Mouse (Mus musculus) cerebellum, adult 2 months (tissue): ENCODE data around the gene Irf3. TPM values are rescaled to one million over a fixed set of nuclear protein-coding genes. Genes with fewer than 3 reads are reported as not detected.

Experiments
- DNase-seq, 2 experiments: peaks; one replicate each; pipeline ENCODE4 v3.0.0; 2021
- H3K27ac ChIP-seq: fragments of 200-500 bp; 2 replicates; pipeline ENCODE4 v1.5.1; 2012; ENCODE audit warnings: low read length, control low read depth, inconsistent platforms; ENCODE audit not compliant: insufficient read depth
- H3K27me3 ChIP-seq: fragments of 200-500 bp; 2 replicates; pipeline ENCODE4 v1.6.1; 2012; ENCODE audit warnings: inconsistent platforms, mild to moderate bottlenecking, low read length, moderate library complexity; ENCODE audit not compliant: control insufficient read depth, insufficient read depth
- H3K4me1 ChIP-seq: fragments of 200-500 bp; 2 replicates; pipeline ENCODE4 v1.6.1; 2011; ENCODE audit warnings: low read length; ENCODE audit not compliant: control insufficient read depth, insufficient read depth
- H3K4me3 ChIP-seq: fragments of 200-500 bp; replicated peaks from 2 replicates; pipeline ENCODE3; 2011; ENCODE audit warnings: mild to moderate bottlenecking, low read depth, low read length, control low read depth; ENCODE audit not compliant: insufficient read depth
- CTCF ChIP-seq: fragments of 200-500 bp; IDR thresholded peaks from 2 replicates; pipeline ENCODE4 v1.5.1; 2011; ENCODE audit warnings: low read depth, mild to moderate bottlenecking, control low read depth, low read length, moderate library complexity, borderline replicate concordance; ENCODE audit not compliant: insufficient read depth
- POLR2A ChIP-seq: fragments of 200-500 bp; IDR thresholded peaks from 2 replicates; pipeline ENCODE4 v1.6.1; 2011; ENCODE audit warnings: low read length, control low read depth, borderline replicate concordance; ENCODE audit not compliant: insufficient read depth
- WGBS: fragments of 180-500 bp; shearing (Covaris S2); methylation state at CpG from one replicate; pipeline ENCODE4 v1.1.7; 2018; 5-methylcytosine and 5-hydroxymethylcytosine counted together
- polyA plus RNA-seq: library from polyadenylated mRNA; depleted of rRNA; stranded (reverse); fragments of >200 nt; gene quantifications from 2 replicates; pipeline ENCODE4 v1.2.3, GENCODE M21; 2012

The Irf3 gene
- polyA plus RNA-seq, 1 experiment, result 126 TPM

GRCm38 (mm10) chr7:44975117-44975419 is 22.4 kb upstream of the Irf3 start:
- peak in 1 of 2 experiments; percentile 38 for DNase-seq
- Histone ChIP-seq H3K27me3 (no peaks in the 10 kb centered on the region), H3K4me3 (peak overlapping the region; percentile 80), H3K27ac (peak overlapping the region; percentile 37), H3K4me1 (peaks cover 16% of the 10 kb centered on the region)
- 12% methylated on average over 6 of the region's 6 CpGs for WGBS
- no peak for TF ChIP-seq CTCF
- TF ChIP-seq POLR2A, result no peak

DNA sequence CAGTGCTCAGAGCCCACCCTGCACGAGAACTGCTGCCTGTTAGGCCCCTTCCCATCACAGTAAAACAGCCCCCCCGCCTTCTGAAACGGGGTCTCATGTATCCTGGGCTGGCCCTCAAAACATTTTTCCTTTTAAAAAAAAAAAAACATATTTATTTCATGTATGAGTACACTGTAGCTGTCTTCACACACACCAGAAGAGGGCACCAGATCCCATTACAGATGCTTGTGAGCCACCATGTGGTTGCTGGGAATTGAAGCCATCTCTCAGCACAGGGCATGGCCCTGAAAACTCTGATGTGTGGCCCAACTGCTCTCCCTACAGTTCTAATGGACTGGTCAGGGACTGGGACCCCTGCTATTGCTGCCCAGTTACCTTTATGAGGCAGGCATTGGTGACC is 19.1 kb upstream of the Irf3 start:
- H3K4me1 ChIP-seq, result peaks cover 6% of the 10 kb centered on the region; the same call in 1 of the 2 replicates
- H3K4me3 ChIP-seq, result no peak overlapping the region
- no peaks in the 10 kb centered on the region for H3K27me3 ChIP-seq
- TF ChIP-seq CTCF (no peak), POLR2A (no peak)
- no peak overlapping the region for H3K27ac ChIP-seq
- DNase-seq, result no peak
- WGBS, result 87% methylated on average over 3 of the region's 3 CpGs

DNA sequence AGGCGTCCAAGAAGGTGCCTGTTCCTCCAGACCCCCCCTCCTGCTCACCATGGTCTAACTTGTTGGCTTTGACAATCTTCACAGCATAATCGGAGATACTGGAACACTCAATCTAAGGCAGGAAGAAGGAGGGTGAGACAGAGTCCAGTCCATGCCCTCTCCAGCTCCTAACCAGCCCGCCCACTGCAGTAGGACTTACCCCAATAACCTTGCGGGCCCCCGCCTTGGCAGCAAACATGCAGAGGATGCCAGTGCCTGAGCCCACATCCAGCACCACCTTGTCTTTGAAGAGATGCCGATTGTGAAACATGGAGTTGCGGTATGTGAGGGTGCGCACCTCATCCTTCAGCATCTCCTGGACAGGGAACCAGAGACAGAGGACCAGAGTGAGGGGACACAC is 15.9 kb upstream of the Irf3 start:
- Histone ChIP-seq H3K27ac (no peak overlapping the region), H3K27me3 (no peaks in the 10 kb centered on the region), H3K4me3 (no peak overlapping the region), H3K4me1 (0 out of 2 replicates have a peak, but pooled peaks cover 5% of the 10 kb centered on the region)
- DNase-seq, result no peak
- TF ChIP-seq POLR2A (no peak), CTCF (no peak)
- 95% methylated on average over 8 of the region's 8 CpGs for WGBS

- TF ChIP-seq POLR2A, result no peak
- peak; percentile 97 for TF ChIP-seq CTCF
- H3K4me3 ChIP-seq, result no peak overlapping the region
- 23% methylated on average over 6 of the region's 6 CpGs for WGBS
- 0 out of 2 replicates have a peak, but pooled peaks cover 5% of the 10 kb centered on the region for H3K4me1 ChIP-seq
- DNase-seq, result peak; percentile 80 to 88
- H3K27ac ChIP-seq, result no peak overlapping the region
- no peaks in the 10 kb centered on the region for H3K27me3 ChIP-seq
These were observed 14.4 kb upstream of the Irf3 start for GRCm38 (mm10) chr7:44983085-44983484.

DNA sequence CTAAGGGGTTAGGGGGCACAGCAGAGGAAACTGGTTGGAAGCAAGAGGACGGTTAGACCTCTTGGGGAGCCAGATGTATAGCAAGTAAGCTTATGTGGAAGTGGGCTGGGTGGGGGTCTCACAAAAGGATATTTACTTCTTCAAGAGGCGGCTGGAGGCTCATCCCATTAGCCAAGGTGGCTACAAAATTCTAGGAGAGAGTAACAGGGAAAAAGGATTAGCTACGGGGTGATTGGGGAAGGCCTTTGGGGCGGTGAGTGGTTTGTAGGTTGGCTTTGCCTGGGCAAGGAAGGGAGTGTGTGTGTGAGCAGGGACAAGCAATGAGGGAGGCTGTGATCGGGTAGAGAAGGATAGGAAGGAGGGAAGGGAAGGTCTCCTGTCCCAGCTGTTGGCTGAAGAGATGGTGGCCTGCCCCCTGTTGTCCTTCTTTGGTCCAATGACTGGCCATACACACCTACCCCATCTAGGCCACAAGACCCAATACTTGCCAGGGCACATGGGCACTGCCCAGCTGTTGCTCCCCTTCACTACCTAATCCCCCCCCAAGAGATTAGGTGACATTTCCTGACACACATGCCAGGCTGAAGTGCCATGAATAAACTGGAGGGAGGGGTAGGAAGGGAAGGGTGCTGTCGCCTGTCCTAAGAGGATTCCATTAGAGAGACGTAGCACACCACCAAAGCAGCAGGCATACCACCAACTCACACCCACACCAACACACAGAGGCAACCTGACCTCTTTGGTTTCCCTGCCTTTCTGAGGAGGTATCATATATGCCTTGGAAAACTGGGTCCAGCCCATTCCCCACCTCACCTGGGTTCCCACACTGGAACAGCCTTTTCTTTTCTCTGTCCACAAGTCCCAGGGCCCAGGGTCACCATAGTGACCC is 13.3 kb upstream of the Irf3 start:
- WGBS, result 57% methylated on average over 7 of the region's 7 CpGs
- no peak overlapping the region for H3K4me3 ChIP-seq
- DNase-seq, result no peak
- no peak overlapping the region for H3K27ac ChIP-seq
- H3K27me3 ChIP-seq, result no peaks in the 10 kb centered on the region
- TF ChIP-seq POLR2A (no peak), CTCF (no peak)
- 0 out of 2 replicates have a peak, but pooled peaks cover 5% of the 10 kb centered on the region for H3K4me1 ChIP-seq

DNA sequence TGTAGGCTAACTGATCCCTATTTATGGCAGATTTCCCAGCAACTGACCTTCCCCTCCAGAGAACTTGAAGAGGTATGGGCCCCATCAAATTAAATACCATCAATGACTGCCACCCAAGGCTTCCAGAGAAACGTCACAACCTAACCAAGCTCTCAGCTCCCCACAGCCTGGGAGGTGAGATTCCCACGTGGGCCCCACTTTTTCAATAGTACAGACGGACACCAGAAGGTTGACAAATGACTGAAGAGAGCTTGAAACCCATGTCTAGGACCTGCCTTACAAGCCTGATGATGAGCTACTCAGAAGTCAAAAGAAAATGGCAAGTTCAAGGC is 12.6 kb upstream of the Irf3 start:
- no peak overlapping the region for H3K4me3 ChIP-seq
- 0 out of 2 replicates have a peak, but pooled peaks cover 5% of the 10 kb centered on the region for H3K4me1 ChIP-seq
- H3K27me3 ChIP-seq, result no peaks in the 10 kb centered on the region
- DNase-seq, result no peak
- TF ChIP-seq CTCF, result no peak
- no peak for TF ChIP-seq POLR2A
- WGBS, result 36% methylated on average over 3 of the region's 3 CpGs
- H3K27ac ChIP-seq, result no peak overlapping the region

- Histone ChIP-seq H3K27ac (peak overlapping the region; percentile 81), H3K4me3 (peak overlapping the region; percentile 82), H3K27me3 (no peaks in the 10 kb centered on the region), H3K4me1 (0 out of 2 replicates have a peak, but pooled peaks cover 5% of the 10 kb centered on the region)
- peak; percentile 64 to 65 for DNase-seq
- no peak for TF ChIP-seq POLR2A
- TF ChIP-seq CTCF, result no peak
- 2% methylated on average over 44 of the region's 45 CpGs for WGBS
These were observed 11.8 kb upstream of the Irf3 start for GRCm38 (mm10) chr7:44985595-44986191.
